Mouse (Mus musculus) monocyte, adult 5-6 weeks (primary cell): Measurements from ENCODE around the gene Mobp. TPM values are rescaled to one million over a fixed set of nuclear protein-coding genes. Genes with fewer than 3 reads are reported as not detected.

Source experiments
- ATAC-seq: fragments of 153-309, 156-312 bp; replicated peaks from 2 replicates; pipeline ENCODE4 v1.8.0; 2017; ENCODE audit warnings: mild to moderate bottlenecking; ENCODE audit not compliant: low TSS enrichment, insufficient number of reproducible peaks, severe bottlenecking, poor library complexity, low FRiP score
- total RNA-seq: library from RNA; stranded (forward); fragments of 200-1000, 200-491, 200-594 nt; gene quantifications from 3 replicates; pipeline ENCODE4 v1.2.3, GENCODE M21; 2017

The Mobp gene
- total RNA-seq, 1 experiment from 2014 or later, result not detected

DNA sequence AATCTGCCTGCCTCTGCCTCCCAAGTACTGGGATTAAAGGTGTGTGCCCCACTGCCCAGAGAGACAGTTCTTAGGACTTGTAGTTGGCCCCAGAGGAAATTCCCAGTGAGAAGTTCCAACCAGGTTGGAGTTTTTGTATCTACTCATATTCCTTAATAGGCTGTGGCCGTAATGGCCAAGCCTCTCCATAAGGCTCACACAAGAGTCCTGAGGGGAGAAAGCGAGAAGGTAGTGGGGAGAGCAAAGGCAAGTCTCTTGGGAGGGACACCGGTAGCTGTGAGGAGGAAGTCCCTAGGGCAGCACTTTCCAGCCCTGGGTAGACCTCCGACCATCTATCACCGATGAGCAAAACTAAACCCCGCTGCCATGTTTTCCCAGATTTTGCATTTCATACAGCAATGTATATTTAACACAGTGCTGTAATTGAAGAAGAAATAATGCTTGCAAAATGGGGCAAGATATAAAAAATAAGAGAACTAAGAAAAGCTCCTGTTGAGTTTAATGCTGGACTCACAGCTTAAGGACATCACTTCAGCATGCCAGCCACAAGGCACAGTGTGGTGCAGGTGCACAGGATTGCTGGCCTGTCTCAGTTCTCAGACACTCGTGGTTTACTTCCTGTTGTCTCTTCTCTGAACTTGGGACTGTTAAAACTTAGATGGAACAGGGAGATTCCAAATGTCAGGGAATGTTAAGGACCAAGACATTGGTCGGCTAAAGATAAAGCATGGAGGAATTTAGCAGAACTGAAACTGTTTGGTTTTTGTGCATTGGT is 16.3 kb upstream of the Mobp start:
- ATAC-seq, result no peak

- no peak for ATAC-seq
Observed at GRCm38 (mm10) chr9:120133755-120134475, 15.6 kb upstream of the Mobp start.

DNA sequence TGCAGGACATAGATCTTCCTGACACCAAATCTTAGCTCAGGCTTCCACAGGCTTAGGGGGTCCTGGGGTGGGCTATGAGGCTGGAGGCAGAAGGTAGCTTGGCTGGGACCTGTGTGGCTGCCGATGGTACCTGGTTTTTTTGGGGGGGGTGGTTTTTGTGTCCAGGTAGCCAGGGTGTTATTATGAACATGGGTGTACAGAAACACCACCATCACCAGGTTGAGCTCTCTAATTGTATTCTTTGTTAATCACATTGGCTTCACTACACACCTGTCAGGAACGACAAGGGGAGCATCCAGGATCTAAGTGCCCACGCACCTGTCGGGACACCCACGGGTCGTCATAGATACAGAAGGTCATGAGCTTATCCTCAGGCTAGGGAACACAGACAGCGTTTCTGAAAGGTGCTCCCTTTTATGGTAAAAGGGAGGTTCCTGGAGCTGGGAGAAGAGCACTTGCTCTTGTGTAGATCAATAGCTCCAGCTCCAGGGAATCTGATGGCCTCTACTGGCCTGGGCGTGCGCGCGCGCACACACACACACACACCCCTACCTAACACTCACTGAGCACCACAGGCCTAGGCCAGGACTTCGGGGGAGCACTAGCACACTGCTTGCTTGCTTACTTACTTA is 14.9 kb upstream of the Mobp start:
- ATAC-seq, result no peak

DNA sequence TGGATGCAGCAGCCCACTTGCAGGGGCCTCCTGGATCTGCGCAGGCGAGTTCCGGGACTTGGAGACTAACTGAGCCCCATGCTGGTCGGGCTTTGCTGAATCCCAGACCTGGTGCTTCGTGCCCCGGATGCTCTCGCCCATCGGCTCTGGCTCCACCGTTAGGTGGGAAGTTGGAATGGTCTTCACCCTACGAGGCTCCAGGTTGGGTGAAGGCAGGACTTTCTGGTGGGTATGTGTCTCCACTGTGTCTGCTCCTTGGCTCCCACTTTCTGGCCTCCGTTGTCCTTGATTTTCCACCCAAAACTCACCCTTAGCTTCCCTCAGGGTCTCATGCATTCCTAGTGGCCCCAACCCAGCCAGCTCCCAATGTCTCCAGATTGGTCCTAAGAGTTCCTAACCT is 14.1 kb upstream of the Mobp start:
- no peak for ATAC-seq

GRCm38 (mm10) chr9:120140652-120141051 is 8.9 kb upstream of the Mobp start:
- ATAC-seq, result peak; percentile 82

DNA sequence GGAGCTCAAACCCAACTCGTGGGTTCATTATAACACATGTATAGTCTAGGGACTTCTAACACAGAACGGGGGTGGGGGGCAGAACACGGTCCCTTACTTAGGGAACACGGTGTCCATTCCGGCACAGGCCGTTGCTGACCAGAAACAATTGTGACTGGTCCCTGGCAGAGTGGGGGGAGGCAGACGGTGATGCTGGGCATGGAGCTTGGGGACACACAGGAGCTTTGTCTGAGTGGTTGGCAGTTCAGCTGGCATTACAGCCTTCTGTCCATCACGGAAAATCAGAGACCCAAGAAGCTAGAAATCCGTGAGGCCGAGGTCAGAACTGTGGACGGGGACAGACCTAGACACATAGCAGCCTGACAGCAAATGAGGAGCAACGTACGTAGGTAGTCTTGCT is 5.0 kb upstream of the Mobp start:
- no peak for ATAC-seq

DNA sequence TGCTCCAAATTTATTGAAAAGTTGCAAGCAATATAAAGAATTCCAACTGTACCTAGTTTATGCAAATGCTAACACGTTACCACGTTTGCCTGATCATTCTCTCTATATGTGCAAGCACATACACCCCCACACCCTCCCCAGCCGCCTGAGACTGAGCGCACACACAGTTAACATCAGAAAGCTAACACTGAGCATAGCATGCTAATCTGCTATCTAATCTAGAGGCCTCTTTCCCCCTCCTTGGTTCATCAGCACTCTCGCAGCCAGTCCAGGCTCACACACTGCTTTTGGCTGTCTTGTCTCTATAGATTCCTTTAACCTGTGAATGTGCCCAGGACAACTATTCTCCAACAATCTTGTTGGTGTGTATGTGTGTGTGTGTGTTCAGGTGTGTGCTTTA is 1.6 kb downstream of the Mobp start:
- ATAC-seq, result no peak

DNA sequence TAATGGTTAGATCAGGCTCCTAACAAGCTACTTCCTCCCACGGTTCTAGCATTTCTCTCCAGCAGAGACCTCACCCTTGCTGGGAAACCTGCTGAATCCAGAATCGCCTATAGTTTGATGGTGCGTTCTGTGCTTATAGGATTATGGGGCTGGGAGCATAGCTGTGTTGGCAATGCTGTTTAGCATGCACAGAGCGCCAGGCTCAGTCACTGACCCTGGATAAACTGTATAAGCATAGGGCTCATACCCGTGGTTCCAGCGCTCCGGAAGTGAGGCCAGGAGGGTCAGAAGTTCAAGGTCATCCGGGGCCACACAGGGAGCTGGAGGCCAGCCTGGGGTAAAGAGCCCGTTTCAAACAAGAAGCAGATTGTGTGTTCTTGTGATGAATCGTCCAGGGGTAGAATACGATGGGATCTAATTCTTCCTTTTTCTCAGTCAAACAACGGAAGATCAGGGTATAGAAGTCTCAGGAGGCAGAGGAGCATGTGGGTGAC is 2.4 kb downstream of the Mobp start:
- no peak for ATAC-seq

- no peak for ATAC-seq
Observed at GRCm38 (mm10) chr9:120158047-120158446, 8.5 kb downstream of the Mobp start.

GRCm38 (mm10) chr9:120163862-120164261 is 14.4 kb downstream of the Mobp start:
- ATAC-seq, result no peak

DNA sequence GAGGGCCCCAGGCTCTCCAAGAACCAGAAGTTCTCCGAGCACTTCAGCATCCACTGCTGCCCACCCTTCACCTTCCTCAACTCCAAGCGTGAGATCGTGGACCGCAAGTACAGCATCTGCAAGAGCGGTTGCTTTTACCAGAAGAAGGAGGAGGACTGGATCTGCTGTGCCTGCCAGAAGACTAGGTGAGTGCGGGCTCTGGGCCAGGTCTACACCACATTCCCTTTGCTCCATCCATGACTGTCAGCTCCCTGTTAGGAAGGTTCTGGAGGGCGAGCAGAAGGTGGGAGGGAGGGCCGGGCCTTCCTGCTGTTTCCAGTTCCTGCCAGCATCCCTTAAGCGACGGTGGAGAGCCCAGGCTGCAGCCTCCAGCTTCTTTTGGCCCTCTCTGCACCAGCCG is 18.3 kb downstream of the Mobp start:
- ATAC-seq, result no peak

DNA sequence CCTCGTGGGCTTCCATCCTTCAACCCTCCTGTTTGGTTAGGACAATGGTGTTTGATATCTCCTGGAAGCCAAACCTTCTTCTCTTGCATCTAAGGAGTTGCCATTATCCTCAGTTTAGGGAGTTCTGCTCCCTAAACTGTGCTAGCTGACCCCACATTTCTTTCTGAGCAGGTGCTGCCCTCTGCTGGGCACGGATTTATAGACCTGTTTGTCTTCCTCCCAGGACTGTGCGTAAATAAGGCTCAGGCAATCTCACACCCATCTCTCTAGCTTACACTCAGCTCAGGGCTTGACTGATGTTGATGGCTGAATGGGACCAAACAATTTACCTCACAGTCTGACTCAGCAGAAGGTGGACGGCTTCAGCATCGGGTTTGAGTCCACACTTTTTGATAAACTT is 21.8 kb downstream of the Mobp start:
- peak; percentile 56; the same call in 1 of the 2 replicates for ATAC-seq

- ATAC-seq, result no peak
Observed at GRCm38 (mm10) chr9:120174436-120175137, 25.1 kb downstream of the Mobp start.

DNA sequence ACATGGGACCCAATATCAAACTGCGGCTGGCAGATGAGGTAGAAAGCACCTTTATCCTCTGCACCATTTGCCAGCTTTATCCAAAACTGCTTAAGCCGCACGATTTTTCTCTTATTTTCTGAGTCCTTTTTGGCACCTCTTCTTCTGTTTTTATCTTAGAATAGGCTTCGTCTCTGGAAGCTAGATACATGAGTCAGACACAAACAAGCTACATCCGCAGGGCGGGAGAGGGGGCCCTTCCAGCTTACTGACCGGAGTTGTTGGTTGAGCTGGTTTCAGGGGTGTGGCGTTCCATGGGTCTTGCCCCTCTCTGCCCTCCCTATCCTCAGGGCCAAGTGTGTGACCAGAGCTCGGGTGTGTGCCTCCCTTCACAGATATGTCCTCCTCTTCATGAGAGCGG is 29.3 kb downstream of the Mobp start:
- ATAC-seq, result no peak

DNA sequence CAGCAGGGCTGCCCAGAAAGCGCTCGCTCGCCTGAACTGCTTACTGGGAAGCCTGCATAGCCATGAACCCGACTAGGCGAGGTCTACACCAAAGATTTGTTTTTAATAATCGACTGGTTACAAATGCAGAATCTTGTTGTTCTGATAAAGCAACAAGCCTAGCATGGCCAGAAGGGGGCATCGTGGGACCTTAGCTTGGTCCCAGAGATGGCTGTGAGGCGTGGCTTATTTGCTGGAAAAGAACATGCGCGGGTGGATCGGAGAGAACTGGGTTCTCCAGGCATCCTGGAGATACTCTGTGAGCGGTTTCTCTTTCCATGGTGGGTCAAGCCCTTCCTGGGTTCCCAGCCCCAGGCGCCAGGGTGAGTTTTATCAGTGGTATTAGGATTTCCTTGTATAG is 35.0 kb downstream of the Mobp start:
- ATAC-seq, result no peak

GRCm38 (mm10) chr9:120186856-120187255 is 37.3 kb downstream of the Mobp start:
- no peak for ATAC-seq

DNA sequence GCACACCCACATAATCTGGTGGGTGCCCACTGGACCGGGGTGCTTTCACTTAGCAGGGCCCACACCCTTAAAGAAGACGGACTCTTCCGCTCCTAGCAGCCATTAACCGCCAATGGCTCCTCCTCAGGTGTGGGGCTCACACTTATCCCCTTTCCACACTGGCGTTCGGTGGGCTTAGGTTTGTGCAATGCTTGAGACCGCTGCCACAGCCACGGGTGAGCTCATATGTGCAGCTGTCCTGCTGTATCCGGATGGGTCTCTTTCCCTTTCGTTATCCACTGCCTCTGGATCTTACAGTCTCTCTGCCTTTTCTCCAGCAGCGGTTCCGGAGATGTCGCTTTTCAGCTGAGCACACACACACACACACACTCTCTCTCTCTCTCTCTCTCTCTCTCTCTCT is 41.4 kb downstream of the Mobp start:
- ATAC-seq, result no peak

- peak; percentile 24; the same call in 1 of the 2 replicates for ATAC-seq
Observed at GRCm38 (mm10) chr9:120191362-120192098, 42.0 kb downstream of the Mobp start.
